41 mouse cellular contexts compared by ENCODE assay signal in genomic region chr5:108403453-108403852, GRCm38 (mm10). TPM values are rescaled to one million over a fixed set of nuclear protein-coding genes. Genes with fewer than 3 reads are reported as not detected.
"Had no signal": no experiment of that assay in that cellular context is flagged by ENCODE, and none has a peak within 500 bp of the region (broad histone marks: within the 10 kb centered on the region; RNA-seq: fewer than 3 reads in every experiment).

No protein-coding gene starts in this region.

- DNase-seq: left cerebral cortex, postnatal 4 days; liver; liver, embryonic 13.5 days; liver, postnatal 0 days; lung, adult 18-20 months; lung, adult 2 months; lung, embryonic 14.5 days; lung, postnatal 10 days; lung, postnatal 14 days; lung, postnatal 36 days; lung, postnatal 4 days; midbrain, embryonic 14.5 days had no signal

- ATAC-seq: liver, embryonic 12.5 days; liver, postnatal 0 days; lung, postnatal 0 days; midbrain, embryonic 13.5 days; midbrain, embryonic 15.5 days; midbrain, embryonic 16.5 days had no signal

- H3K27ac ChIP-seq: limb, embryonic 10.5 days; limb, embryonic 12.5 days; limb, embryonic 13.5 days; limb, embryonic 15.5 days; liver, embryonic 12.5 days; liver, embryonic 13.5 days; liver, embryonic 14.5 days; liver, embryonic 15.5 days; lung, embryonic 15.5 days; midbrain, embryonic 10.5 days; midbrain, embryonic 12.5 days; midbrain, embryonic 13.5 days; midbrain, embryonic 15.5 days; neural tube, embryonic 12.5 days had no signal

- H3K36me3 ChIP-seq: limb, embryonic 10.5 days; limb, embryonic 12.5 days; limb, embryonic 13.5 days; limb, embryonic 15.5 days; liver, embryonic 12.5 days; liver, embryonic 13.5 days; liver, embryonic 15.5 days; lung, embryonic 15.5 days; midbrain, embryonic 10.5 days; midbrain, embryonic 12.5 days; midbrain, embryonic 13.5 days; midbrain, embryonic 15.5 days; neural tube, embryonic 12.5 days had no signal

- H3K9ac ChIP-seq: limb, embryonic 12.5 days; limb, embryonic 13.5 days; limb, embryonic 15.5 days; liver, embryonic 12.5 days; liver, embryonic 13.5 days; liver, embryonic 14.5 days; liver, embryonic 15.5 days; liver, postnatal 0 days; lung, embryonic 14.5 days; lung, embryonic 15.5 days; midbrain, embryonic 12.5 days; midbrain, embryonic 13.5 days; midbrain, embryonic 15.5 days; neural tube, embryonic 12.5 days had no signal

- H3K9me3 ChIP-seq: limb, embryonic 10.5 days; limb, embryonic 12.5 days; limb, embryonic 13.5 days; limb, embryonic 15.5 days; liver, embryonic 12.5 days; liver, embryonic 13.5 days; liver, embryonic 15.5 days; lung, embryonic 15.5 days; midbrain, embryonic 10.5 days; midbrain, embryonic 12.5 days; midbrain, embryonic 13.5 days; midbrain, embryonic 15.5 days; neural tube, embryonic 12.5 days had no signal

- H3K4me3 ChIP-seq: limb, embryonic 10.5 days; limb, embryonic 12.5 days; limb, embryonic 13.5 days; limb, embryonic 15.5 days; liver, embryonic 12.5 days; liver, embryonic 13.5 days; liver, embryonic 15.5 days; lung, embryonic 15.5 days; midbrain, embryonic 10.5 days; midbrain, embryonic 12.5 days; midbrain, embryonic 13.5 days; midbrain, embryonic 15.5 days; myocyte; neural tube, embryonic 12.5 days had no signal

- H3K4me1 ChIP-seq: limb, embryonic 10.5 days; limb, embryonic 12.5 days; limb, embryonic 13.5 days; limb, embryonic 15.5 days; liver, embryonic 15.5 days; lung, embryonic 15.5 days; midbrain, embryonic 10.5 days; midbrain, embryonic 12.5 days; midbrain, embryonic 13.5 days; midbrain, embryonic 15.5 days; neural tube, embryonic 12.5 days had no signal

- H3K4me2 ChIP-seq: limb, embryonic 12.5 days; limb, embryonic 13.5 days; limb, embryonic 15.5 days; liver, embryonic 11.5 days; liver, embryonic 12.5 days; liver, embryonic 13.5 days; liver, embryonic 15.5 days; lung, embryonic 14.5 days; lung, embryonic 15.5 days; midbrain, embryonic 11.5 days; midbrain, embryonic 12.5 days; midbrain, embryonic 13.5 days; midbrain, embryonic 15.5 days; neural tube, embryonic 12.5 days had no signal

- H3K27me3 ChIP-seq: limb, embryonic 12.5 days; limb, embryonic 13.5 days; limb, embryonic 15.5 days; liver, embryonic 12.5 days; liver, embryonic 13.5 days; liver, embryonic 15.5 days; lung, embryonic 15.5 days; midbrain, embryonic 12.5 days; midbrain, embryonic 13.5 days; midbrain, embryonic 15.5 days; neural tube, embryonic 12.5 days had no signal

RNA-seq across cellular contexts. Expression of gene Pde6b, which starts 15.3 kb away (rescaled TPM):
- total RNA-seq: left cerebral cortex, postnatal 10 days; left cerebral cortex, postnatal 4 days; liver, adult 2 months; megakaryocyte progenitor cell, adult 5-6 weeks; megakaryocyte-erythroid progenitor cell, adult 5-6 weeks; midbrain, postnatal 0 days; monocyte, adult 5-6 weeks had no signal
- polyA plus RNA-seq: limb, embryonic 14.5 days; liver, adult 2 months; liver, embryonic 15.5 days; liver, embryonic 16.5 days; lung, adult 2 months; lung, postnatal 0 days; midbrain, postnatal 0 days; neural tube, embryonic 12.5 days had no signal

RNA-seq across cellular contexts. Expression of gene Gm42517, which starts 35.7 kb away (rescaled TPM):
- total RNA-seq: liver, adult 2 months; megakaryocyte progenitor cell, adult 5-6 weeks; megakaryocyte-erythroid progenitor cell, adult 5-6 weeks; monocyte, adult 5-6 weeks had no signal
- polyA plus RNA-seq: limb, embryonic 10.5 days; limb, embryonic 11.5 days; limb, embryonic 12.5 days; liver, adult 2 months; liver, embryonic 12.5 days; liver, embryonic 16.5 days; liver, postnatal 0 days; lung, embryonic 14.5 days; lung, embryonic 15.5 days; lung, embryonic 16.5 days; midbrain, embryonic 10.5 days had no signal

RNA-seq across cellular contexts. Expression of gene Mfsd7a, which starts 45.2 kb away (rescaled TPM):
- total RNA-seq: megakaryocyte-erythroid progenitor cell, adult 5-6 weeks had no signal
- polyA plus RNA-seq: liver, embryonic 11.5 days; lung, embryonic 14.5 days; midbrain, embryonic 11.5 days; midbrain, embryonic 13.5 days; midbrain, embryonic 14.5 days; neural tube, embryonic 11.5 days had no signal
